In the genomic region with DNA sequence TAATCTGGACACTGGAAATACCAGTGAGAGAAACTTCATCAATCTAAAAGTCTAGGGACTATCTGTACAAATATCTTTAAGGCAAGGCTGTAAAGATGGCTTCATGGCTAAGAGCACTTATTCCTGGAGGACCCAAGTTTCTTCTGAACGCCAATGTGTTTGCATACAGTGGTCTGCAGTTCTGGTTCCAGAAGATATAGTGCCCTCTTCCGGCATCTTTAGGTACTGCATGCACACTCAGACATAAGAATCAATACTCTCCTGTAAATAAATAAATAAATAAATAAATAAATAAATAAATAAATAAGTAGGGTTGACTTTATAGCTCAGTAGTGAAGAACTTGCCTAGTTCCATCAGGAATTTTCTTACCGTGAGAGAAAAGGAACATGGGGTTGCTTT, we compare ENCODE assay signal across 9 mouse cellular contexts.
A peak's percentile ranks its signal among the peaks of the same experiment; 100 is the strongest.
DNase-seq lines count a peak whose midpoint lies in the region; ATAC-seq and TF ChIP-seq lines count a peak whose summit lies in the region.
"Had no signal": no experiment of that assay in that cellular context is flagged by ENCODE, and none has a peak within 500 bp of the region (broad histone marks: within the 10 kb centered on the region; RNA-seq: fewer than 3 reads in every experiment).

No protein-coding gene starts in this region.

- peak; percentile 30 for TF ChIP-seq CTCF in liver, adult 2 months (IDR thresholded peaks at IDR 0.05; ENCODE audit: low read depth, low read length)
- TF ChIP-seq CTCF in midbrain, postnatal 0 days (IDR thresholded peaks at IDR 0.05): peak; percentile 42

- H3K27ac ChIP-seq in liver, adult 2 months (replicated peaks; ENCODE audit: insufficient read depth, low read depth, low read length): no peak overlapping the region
- no peak overlapping the region for H3K27ac ChIP-seq in liver, embryonic 11.5 days (ENCODE audit: low read depth, low read length)
- H3K27ac ChIP-seq in midbrain, postnatal 0 days (ENCODE audit: low read depth, low read length): no peak overlapping the region
- H3K27ac ChIP-seq: limb, embryonic 15.5 days had no signal

- no peaks in the 10 kb centered on the region for H3K9me3 ChIP-seq in liver, embryonic 11.5 days (ENCODE audit: control insufficient read depth, low read length)
- H3K9me3 ChIP-seq in midbrain, postnatal 0 days (ENCODE audit: low read length): no peaks in the 10 kb centered on the region
- H3K9me3 ChIP-seq: limb, embryonic 15.5 days had no signal

- no peak overlapping the region for H3K4me3 ChIP-seq in liver, adult 2 months (ENCODE audit: insufficient read depth, low read depth, low read length)
- no peak overlapping the region for H3K4me3 ChIP-seq in liver, embryonic 11.5 days (ENCODE audit: low read depth, low read length)
- no peak overlapping the region for H3K4me3 ChIP-seq in midbrain, postnatal 0 days (ENCODE audit: low read depth, low read length)
- H3K4me3 ChIP-seq: limb, embryonic 15.5 days had no signal

- no peak for TF ChIP-seq POLR2A in liver, adult 2 months (IDR thresholded peaks at IDR 0.05; ENCODE audit: extremely low read depth, insufficient read depth, low read length)

- H3K36me3 ChIP-seq in liver, adult 2 months (ENCODE audit: control insufficient read depth, insufficient read depth, low read length): no peaks in the 10 kb centered on the region
- no peaks in the 10 kb centered on the region for H3K36me3 ChIP-seq in liver, embryonic 11.5 days (ENCODE audit: control insufficient read depth, insufficient read depth, low read length)
- no peaks in the 10 kb centered on the region for H3K36me3 ChIP-seq in midbrain, postnatal 0 days (ENCODE audit: insufficient read depth, low read length)
- H3K36me3 ChIP-seq: limb, embryonic 15.5 days had no signal

- ATAC-seq in liver, embryonic 11.5 days (replicated peaks; ENCODE audit: low FRiP score): no peak
- ATAC-seq in midbrain, postnatal 0 days (ENCODE audit: low FRiP score): no peak

- peak; percentile 54 for DNase-seq in adrenal gland, postnatal 10 days
- DNase-seq in adrenal gland, adult 2 months: no peak
- peak; percentile 26 for DNase-seq in liver, adult 2 months (ENCODE audit: extremely low read depth, low read depth, low spot score)
- DNase-seq in liver, embryonic 11.5 days (ENCODE audit: low spot score): no peak
- peak; percentile 16 for DNase-seq in c-Kit-positive CD71-positive TER-119-positive erythroid progenitor cells, embryonic 14.5 days (ENCODE audit: low spot score)
- DNase-seq in kidney, postnatal 10 days: peak; percentile 57
- peak; percentile 1 for DNase-seq in midbrain, postnatal 0 days (ENCODE audit: low spot score)
- no peak for DNase-seq in T-cell, adult 2 months (ENCODE audit: low spot score)

- no peak overlapping the region for H3K9ac ChIP-seq in liver, adult 2 months (ENCODE audit: low read depth, low read length)
- no peak overlapping the region for H3K9ac ChIP-seq in liver, embryonic 11.5 days (ENCODE audit: low read depth, low read length)
- H3K9ac ChIP-seq in midbrain, postnatal 0 days (replicated peaks; ENCODE audit: low read length, poor library complexity, severe bottlenecking): no peak overlapping the region
- H3K9ac ChIP-seq: limb, embryonic 15.5 days had no signal

- H3K4me1 ChIP-seq in liver, adult 2 months (ENCODE audit: control insufficient read depth, insufficient read depth, low read length): no peaks in the 10 kb centered on the region
- H3K4me1 ChIP-seq in liver, embryonic 11.5 days (replicated peaks; ENCODE audit: control insufficient read depth, insufficient read depth, low read length): no peaks in the 10 kb centered on the region
- H3K4me1 ChIP-seq in midbrain, postnatal 0 days (ENCODE audit: insufficient read depth, low read length): no peaks in the 10 kb centered on the region
- H3K4me1 ChIP-seq: limb, embryonic 15.5 days had no signal

- 29% methylated on average over 3 of the region's 3 CpGs for WGBS in liver, adult 2 months
- WGBS in liver, embryonic 11.5 days: 42% methylated on average over 3 of the region's 3 CpGs
- 57% methylated on average over 3 of the region's 3 CpGs for WGBS in midbrain, postnatal 0 days

- no peaks in the 10 kb centered on the region for H3K79me2 ChIP-seq in liver, adult 2 months (ENCODE audit: control insufficient read depth, insufficient read depth, low read length)

- no peaks in the 10 kb centered on the region for H3K27me3 ChIP-seq in liver, adult 2 months (ENCODE audit: control insufficient read depth, insufficient read depth, low read length)
- H3K27me3 ChIP-seq in liver, embryonic 11.5 days (replicated peaks; ENCODE audit: control insufficient read depth, insufficient read depth, low read length): no peaks in the 10 kb centered on the region
- no peaks in the 10 kb centered on the region for H3K27me3 ChIP-seq in midbrain, postnatal 0 days (ENCODE audit: insufficient read depth, low read length)
- H3K27me3 ChIP-seq: limb, embryonic 15.5 days had no signal

- H3K4me2 ChIP-seq in liver, embryonic 11.5 days: no peak overlapping the region
- no peak overlapping the region for H3K4me2 ChIP-seq in midbrain, postnatal 0 days (ENCODE audit: low read depth, low read length, poor library complexity, severe bottlenecking)
- H3K4me2 ChIP-seq: limb, embryonic 15.5 days had no signal

Comparison
In these comparisons a context has a peak if more than half of its experiments do, and no peak if none do; other contexts are left out.
1. DNase-seq: peak in adrenal gland, postnatal 10 days (single experiment), liver, adult 2 months (single experiment), c-Kit-positive CD71-positive TER-119-positive erythroid progenitor cells, embryonic 14.5 days (single experiment), kidney, postnatal 10 days (single experiment) and midbrain, postnatal 0 days (single experiment); none in adrenal gland, adult 2 months (single experiment), liver, embryonic 11.5 days (single experiment) and T-cell, adult 2 months (single experiment).